Mouse (Mus musculus): ENCODE data around the gene Gpr87. TPM values are rescaled to one million over a fixed set of nuclear protein-coding genes. Genes with fewer than 3 reads are reported as not detected.

Gene Gpr87
- 0.14 TPM in 1 of 2 replicates, not detected in the other for total RNA-seq (2017)

DNA sequence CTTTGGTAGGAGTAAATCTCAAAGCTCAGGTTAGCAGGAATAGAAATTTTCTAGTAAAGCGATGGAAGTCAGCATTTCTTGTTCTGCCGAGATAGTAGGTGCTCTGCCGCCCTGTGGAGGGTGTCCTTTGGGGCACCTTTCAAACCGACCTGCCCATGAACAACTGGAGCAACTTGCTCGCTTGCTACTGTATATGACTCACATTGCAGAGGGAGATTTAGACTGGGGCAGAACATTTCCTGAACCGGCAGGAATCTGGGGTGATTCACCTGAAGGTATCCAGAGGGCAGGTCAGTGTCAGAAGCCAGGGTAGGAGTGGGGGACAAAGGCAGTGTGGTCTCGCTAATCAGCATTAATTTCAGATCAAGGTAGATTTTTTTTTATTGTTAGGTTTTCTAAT lies at the start of gene Gpr87:
TSS of gene Gpr87 (minus strand) at position 167 of the 400 bp plus-strand sequence.
- ATAC-seq (replicated peaks; ENCODE audit: low read depth, poor library complexity, severe bottlenecking) = no peak

DNA sequence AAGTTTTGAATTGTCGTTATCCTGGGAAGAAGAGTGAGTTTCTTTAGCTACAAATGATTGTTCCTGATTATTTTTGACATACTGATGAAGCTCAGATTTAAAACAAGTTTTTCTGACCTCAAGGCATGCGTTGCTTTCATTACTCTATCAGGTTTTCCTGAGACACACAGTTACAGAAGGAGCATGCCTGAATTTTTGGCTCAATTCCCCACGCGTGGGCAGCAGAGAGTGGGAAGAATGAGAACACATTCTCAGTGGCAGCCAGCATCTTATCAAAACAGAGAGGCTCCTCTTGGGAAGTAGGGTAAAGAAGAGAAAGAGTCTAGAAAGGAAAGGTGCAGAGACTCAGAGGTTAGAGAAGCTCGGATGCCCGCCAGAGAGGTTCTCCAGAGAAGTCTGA lies 48.5 kb upstream of the Gpr87 start:
- no peak for ATAC-seq (replicated peaks; ENCODE audit: low read depth, poor library complexity, severe bottlenecking)

DNA sequence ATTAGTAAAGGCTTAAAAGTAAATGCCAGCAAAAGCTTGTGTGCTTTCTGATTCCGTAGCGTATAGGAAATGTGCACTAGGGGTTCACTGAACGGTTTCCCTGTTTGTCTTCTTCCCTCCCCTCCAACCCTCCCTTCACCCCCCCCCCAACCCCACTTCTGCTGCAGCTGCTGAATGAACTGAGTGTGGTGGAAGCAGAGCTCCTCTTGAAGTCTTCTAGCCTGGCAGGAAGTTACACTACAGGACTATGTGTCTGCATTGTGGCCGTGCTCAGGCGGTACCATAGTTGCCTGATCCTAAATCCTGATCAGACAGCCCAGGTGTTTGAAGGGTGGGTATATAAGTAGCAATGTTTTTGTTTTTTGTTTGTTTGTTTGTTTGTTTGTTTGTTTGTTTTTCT lies 40.0 kb upstream of the Gpr87 start:
- ATAC-seq (replicated peaks; ENCODE audit: low read depth, poor library complexity, severe bottlenecking) = peak; percentile 96

DNA sequence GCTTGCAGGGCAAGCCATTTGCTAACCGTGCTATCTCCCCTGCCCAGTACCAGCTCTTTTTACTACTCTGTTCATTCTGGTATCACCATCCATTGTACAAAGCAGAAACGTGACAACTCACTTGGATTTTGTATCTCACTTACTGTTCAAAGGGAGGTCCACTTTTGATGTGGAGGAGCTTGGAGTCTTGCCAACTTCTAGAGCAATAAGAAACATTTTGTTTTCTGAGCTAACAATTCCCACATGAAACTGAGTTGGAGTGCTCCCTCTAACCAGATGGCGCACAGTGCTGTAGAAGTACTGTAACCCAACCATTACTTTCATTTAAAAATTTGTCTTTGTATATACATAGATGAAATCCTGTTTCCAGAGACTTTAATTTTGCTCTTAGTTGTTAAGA lies 36.0 kb upstream of the Gpr87 start:
- no peak for ATAC-seq (replicated peaks; ENCODE audit: low read depth, poor library complexity, severe bottlenecking)

DNA sequence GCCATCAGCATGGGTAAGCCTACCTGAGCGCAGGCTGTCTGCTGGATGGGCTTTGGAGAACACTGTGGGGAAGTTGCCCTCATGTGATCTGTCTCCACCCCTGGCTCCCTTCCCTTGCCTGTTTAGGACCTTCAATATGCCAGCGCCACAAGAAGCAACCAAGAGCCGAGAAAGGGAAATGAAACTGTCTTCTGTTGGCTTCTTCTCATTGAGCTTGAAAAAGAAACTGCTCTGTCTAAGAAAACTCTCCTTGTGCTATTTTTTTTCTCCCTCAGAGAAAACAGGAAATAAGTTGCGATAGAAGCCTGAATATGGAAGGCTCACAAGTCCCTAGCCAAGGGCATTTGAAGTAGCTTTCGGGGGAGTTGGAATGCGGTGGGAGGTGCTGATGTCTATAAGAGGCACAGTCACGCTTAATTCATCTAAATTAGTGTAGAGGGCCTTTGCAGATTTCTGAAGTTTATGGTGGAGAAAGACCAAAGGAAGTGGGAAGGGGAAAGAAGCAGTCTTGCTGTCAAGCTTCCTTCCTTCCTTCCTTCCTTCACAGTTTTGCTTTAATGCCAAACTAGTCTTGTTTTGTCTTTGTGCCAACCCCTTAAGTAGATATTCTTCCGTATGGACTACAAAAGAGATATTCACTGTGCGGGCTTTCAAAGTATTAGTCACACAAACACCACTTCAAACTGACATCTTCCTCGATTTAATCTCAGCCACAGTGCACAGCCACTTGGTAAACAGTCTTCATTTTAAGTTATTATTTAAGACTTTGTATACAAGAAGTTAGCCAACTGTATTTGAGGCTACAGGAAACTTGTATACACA lies 34.0 kb upstream of the Gpr87 start:
- peak; percentile 74 for ATAC-seq (replicated peaks; ENCODE audit: low read depth, poor library complexity, severe bottlenecking)

DNA sequence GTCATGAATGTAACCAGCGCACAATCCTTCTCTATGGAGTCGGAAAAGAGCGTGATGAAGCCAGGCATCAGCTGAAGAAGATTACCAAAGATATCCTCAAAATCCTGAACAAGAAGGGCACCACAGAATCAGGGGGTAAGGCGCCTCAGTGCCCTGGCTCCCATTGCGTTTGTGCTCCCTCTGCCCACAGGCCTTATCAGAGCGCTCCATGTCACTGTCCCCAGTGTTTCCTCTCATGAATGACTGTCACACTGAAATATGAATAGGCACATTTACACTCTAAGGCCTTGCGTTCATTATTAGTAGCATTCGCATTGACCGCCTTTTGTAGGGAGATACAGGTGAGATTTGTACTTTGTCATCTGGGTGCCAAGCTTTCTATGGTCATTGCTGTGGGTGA lies 32.8 kb upstream of the Gpr87 start:
- peak; percentile 73 for ATAC-seq (replicated peaks; ENCODE audit: low read depth, poor library complexity, severe bottlenecking)

DNA sequence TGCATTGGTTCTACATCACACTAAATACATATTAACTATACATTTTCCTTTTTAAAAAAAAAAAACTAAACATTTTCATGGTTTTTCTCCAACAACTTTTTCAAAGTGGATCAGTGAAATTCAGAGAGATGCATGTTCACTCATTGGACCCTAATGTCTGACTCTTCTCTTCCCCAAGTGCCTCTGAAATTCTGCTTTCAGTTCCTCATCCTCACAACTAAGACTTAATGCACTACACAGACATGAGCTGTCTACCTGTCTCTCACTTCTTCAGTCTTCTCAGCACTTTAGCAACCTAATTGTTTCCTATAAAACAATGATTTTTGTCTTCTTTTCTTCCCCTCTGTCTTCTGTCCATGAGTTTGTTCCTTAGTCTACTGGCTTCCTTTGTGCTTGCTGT lies 30.5 kb upstream of the Gpr87 start:
- 0 out of 2 replicates have a peak, but pooled peaks have one; percentile 17 for ATAC-seq (replicated peaks; ENCODE audit: low read depth, poor library complexity, severe bottlenecking)

DNA sequence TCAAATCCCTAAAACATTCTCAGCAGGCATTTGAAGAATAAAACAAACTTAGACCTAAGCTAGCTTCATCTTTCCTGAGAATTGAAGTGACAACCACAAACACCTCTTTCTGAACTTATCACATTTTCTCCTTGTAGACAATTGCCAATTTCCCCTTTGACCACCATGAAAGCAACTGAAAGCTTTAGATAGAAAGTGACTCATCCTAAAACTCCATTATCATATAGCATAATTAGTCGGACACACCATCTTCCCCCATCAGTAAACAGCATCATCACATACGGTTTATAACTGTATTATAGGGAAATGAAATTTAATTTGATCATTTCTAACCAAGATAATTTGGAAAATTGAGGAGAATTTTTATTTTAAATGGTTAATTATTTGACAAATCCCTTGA lies 27.4 kb upstream of the Gpr87 start:
- ATAC-seq (replicated peaks; ENCODE audit: low read depth, poor library complexity, severe bottlenecking) = no peak

DNA sequence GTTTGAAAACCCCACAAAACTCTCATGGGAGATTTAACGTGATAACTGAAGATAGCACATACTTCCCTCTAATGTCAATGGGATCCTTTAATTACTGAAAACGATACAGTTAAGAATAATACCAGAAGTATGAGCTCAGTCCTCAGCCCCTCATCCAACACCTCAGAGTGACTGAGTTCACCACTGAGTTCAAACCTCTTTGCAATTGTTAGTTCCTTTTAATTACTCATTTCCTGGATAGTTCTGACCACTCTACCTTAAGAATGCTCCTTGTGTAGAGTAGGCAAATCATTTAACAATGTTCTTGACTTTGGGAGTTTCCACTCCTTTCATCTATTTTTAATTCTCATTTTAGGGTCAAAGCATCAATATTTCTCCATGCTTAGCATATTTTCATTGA lies 24.4 kb upstream of the Gpr87 start:
- no peak for ATAC-seq (replicated peaks; ENCODE audit: low read depth, poor library complexity, severe bottlenecking)

DNA sequence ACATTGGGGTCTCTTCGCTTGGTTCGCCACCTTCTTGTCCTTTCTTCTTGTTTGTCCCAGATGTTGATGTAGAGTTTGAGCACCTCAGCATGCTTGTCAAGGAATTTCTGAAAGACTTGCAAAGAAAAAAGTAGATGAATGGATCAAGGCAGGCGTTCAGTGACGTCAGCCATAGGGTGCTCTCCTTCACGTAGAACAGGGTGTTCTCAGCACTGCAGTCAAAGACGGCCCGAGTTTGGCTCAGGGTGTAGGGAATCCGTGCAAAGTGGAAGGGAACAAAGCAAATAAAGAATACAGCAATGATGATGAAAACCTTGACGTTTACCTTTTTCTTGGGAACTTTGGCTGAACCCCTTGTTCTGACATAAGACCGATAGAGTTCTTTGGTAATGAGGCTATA lies 22.3 kb upstream of the Gpr87 start:
- ATAC-seq (replicated peaks; ENCODE audit: low read depth, poor library complexity, severe bottlenecking) = no peak

DNA sequence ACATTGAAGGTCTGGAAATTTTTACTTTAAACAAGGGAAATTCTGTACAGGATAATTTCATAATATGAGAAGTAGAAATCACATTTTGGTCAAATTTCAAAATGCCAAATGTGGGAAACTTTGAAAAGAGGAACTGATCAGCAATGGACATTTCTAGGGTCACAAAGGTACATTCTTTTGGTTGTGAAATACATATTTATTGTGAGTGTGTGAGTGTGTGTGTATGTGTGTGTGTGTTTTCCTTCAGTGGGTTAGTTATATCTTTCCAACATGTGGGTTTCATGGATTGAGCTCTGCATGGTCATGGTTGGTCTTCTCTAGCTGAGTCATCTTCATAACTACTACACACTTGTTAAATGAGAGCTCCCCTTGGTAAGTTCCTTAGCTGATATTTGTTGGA lies 17.5 kb upstream of the Gpr87 start:
- peak; percentile 37 for ATAC-seq (replicated peaks; ENCODE audit: low read depth, poor library complexity, severe bottlenecking)

DNA sequence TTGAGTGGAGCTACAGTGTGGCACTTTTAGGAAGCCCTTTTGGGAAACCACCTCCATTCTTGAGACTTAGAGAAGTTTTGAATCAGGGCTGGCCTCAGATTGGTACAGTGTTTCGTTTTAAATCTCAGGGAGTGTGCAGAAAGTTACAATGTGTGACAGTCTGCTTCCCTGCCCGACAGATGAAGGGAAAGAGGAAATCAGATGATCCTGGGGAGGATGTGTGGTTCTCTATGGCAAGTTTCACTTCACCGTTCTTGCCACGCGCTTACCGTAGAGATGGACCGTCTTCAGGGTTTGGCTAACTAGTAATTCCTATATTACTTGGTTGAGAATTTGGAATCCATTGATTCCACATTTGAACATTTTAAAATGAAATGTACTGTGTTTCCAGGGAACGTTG lies 16.9 kb upstream of the Gpr87 start:
- ATAC-seq (replicated peaks; ENCODE audit: low read depth, poor library complexity, severe bottlenecking) = peak; percentile 61

DNA sequence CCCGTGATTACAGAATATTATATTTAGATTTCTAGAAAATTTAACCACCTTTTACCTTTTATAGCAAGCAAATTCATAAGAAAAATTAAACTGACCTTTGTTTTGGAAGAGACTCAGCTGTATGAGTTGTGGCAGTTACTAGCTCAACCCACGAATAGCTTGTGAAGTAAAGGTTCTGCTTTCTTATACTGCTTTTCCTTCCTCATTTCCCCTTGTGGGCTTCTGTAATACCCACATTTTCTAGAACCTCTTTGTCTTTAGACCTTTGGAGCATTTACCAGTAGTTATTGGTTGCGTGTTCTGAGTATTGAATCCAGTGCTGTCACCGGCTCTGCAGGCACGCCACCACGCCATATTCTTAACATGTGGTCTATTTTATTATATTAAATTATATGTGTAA lies 15.8 kb upstream of the Gpr87 start, which contains the start of gene P2ry13:
TSS of gene P2ry13 (minus strand) at position 156 of the 400 bp plus-strand sequence.
- peak; percentile 53 for ATAC-seq (replicated peaks; ENCODE audit: low read depth, poor library complexity, severe bottlenecking)

DNA sequence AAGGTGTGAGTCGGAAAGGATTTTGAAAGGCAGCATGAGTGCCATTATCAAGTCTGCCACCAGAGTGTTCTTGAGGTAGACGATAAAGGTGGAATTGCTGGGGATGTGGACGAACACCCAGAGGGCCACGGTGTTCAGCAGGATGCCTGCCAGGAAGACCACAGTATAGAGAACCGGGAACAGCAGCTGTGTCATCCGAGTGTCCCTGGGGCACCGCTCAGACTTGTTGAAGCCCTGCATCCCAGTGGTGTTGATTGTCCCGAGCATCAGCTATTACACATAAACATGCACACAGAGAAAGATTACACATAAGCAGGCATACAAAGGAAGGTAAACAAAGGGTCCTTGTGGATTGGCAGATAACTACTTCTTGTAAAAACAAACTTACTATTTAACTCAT lies 15.2 kb upstream of the Gpr87 start:
- no peak for ATAC-seq (replicated peaks; ENCODE audit: low read depth, poor library complexity, severe bottlenecking)

DNA sequence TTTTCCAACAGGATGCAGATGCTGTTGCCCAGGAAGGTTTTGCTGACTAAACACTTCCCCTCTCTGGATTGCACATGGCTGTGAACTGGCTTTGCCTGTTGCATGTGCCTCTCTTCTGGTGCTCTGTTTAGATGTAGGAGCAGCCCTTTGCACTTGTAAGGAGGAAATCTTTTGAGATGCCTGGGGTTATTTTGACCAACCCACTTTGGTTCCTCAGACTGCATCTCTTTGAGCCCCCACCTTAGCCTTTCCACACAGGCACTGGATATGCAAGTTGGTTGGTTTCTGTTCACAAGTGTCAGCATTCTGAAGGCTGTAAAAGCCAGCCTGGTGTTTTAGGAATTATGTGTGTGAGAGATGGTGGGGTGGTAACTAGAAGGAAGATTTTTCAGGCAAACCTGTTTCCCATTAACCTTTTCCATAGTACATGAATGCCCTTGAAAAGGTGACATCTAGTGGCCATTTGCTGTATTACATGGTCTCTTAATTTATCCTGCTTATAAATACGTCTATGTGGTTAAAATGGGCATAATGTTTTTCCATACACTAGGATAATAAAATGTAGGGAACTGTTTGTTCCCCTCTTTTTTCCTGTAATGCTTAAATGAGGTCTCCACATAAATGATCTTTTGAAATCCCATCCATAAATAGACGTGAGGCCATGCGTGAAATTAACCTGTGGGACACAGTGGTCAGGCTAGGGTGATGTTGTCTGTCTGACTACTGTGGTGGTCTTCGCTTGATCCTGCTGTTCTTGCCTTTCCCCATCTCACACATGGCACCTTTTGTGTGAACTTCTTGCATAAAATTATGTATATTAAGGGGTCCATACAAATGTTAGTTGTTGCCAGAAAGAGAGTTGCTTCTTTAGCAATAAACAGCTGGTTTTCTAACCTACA lies 14.0 kb upstream of the Gpr87 start:
- ATAC-seq (replicated peaks; ENCODE audit: low read depth, poor library complexity, severe bottlenecking) = peak; percentile 7; the same call in 1 of the 2 replicates

DNA sequence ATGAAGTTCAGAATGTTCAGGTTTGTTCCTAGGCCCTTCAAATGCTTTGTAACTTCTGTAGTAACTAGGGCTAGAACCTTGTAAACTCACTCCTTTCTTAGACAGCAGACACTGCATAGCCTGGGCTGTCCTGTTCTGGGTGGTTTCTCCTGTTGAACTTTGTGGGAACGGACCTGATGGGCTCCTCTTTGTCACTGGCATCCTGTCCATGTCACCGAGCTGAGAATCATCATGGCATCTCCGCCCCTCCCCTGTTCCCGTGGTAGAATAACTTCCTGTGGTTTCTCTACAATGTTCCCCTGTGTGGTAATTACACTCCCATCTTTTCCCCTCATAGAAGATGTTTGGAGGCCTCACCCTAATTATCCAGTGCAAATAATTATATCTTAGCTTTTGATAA lies 11.0 kb upstream of the Gpr87 start:
- ATAC-seq (replicated peaks; ENCODE audit: low read depth, poor library complexity, severe bottlenecking) = peak; percentile 45

DNA sequence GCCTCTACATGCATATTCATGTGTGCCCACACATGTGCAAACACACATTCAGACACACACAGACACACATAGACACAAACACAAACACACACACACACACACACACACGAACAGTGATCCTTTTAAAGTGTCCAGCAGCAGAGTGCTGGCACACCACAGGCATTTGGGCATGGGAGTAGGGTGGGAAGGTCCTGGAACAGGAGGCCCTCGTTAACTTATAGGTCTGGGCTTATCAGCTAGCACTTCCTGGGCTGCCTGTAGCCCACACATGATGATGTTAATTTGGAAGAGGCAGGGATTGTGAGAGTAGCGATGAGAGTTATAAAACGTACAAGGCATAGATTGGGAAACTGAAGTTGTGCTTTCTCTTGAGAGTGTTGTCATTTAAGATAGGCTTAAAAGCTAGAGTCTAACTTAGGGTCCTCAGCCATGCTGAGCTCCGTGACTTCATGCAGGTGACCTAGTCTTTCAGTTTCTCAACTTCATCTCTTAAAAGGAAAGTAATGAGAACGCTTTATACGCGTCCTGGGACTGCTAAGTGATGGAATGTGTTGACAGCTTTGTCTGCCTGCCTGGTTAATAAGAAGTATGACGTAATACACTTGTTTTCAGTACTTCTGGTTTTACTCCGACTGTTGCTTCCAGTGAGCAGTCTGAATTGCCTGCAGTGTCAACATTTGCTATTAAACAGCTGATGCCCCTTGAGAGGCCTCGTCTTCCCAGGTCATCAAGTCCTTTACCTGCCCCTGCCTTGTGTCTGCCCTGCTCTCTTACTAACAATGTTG lies 10.0 kb upstream of the Gpr87 start:
- no peak for ATAC-seq (replicated peaks; ENCODE audit: low read depth, poor library complexity, severe bottlenecking)

DNA sequence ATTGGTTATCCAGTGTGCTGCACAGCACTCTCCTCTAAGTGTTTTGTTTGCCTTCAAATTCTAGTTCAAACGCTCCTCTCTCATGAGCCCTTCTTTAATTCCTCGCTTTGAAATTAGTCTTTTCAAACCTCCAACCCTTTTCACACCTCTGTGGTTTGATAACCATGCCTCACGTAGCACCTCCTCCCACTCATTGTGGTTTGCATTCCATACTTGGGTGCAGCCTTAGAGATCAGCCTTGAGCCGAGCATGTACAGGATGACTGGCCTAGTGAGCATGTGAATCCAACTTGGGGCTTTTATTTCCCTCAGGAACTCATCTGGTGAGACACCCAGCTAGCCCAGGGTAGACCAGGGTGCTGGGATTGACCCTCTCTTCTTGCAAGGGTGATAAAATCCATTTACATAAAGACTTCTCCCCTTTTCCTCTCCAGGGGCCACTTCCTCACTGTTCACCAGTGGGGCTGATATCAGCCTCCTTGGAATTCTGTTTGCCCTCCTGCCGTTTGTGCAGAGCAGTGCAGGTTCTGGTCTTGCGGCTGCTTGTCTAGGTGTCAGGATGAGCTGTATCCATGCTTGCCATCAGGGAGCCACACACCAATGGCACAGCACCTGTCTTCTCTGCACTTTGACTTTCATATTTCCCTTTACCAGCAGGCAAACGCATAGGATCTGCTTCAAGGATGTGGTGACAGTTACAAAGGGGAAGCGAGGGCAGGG lies 9.1 kb upstream of the Gpr87 start:
- ATAC-seq (replicated peaks; ENCODE audit: low read depth, poor library complexity, severe bottlenecking) = peak; percentile 16; the same call in 1 of the 2 replicates

DNA sequence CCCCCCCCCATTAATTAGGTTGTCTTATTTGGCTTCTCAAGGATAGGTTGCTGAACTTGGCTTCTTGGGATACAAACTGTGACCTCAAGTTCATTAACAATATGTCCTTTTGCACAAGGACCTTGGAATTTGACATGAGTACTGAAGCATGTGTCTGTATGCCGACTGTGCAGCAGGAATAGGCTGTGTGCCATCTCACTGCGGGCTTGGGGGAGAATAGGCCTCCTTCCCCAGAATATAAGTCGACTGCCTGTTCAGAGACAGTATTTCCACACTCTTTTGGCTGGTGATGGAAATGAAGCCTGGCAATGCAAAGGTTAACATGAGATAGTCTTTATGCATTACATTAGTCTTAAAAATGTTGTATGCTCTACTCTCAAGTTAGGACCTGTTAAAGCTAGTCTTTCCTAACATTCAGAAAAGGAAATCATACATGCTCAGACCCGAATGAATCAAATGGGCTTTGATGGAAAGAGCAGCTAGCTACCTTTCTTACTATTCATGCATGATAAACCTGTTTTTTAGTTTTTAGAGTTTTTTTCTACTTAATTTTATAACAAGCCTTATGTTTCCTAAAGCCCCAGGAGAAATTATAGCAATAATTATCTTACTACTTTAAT lies 2.5 kb upstream of the Gpr87 start:
- no peak for ATAC-seq (replicated peaks; ENCODE audit: low read depth, poor library complexity, severe bottlenecking)

Measured in common myeloid progenitor, adult 5-6 weeks (primary cell).